Mouse (Mus musculus) limb, embryonic 14.5 days (tissue): ENCODE measurements around the gene Zc3h10. TPM values are rescaled to one million over a fixed set of nuclear protein-coding genes. Genes with fewer than 3 reads are reported as not detected.

Source experiments
- ATAC-seq: fragments of 200-750 bp; cut with Nextera tagmentation; 2 replicates; pipeline ENCODE4 v1.8.0; 2017; ENCODE audit warnings: low read depth, moderate number of reproducible peaks, moderate TSS enrichment; ENCODE audit not compliant: low FRiP score
- DNase-seq: peaks from one replicate; pipeline ENCODE4 v3.0.0-alpha.2; 2015; ENCODE audit warnings: low spot score
- H3K27ac ChIP-seq: fragments of 300-500 bp; sonication (generic); replicated peaks from 2 replicates; pipeline ENCODE4 v1.5.1; 2014; ENCODE audit warnings: low read depth, mild to moderate bottlenecking, low read length, moderate library complexity, mixed read lengths
- H3K27me3 ChIP-seq: fragments of 300-500 bp; sonication (generic); 2 replicates; pipeline ENCODE4 v1.6.1; 2014; ENCODE audit warnings: low read length, mixed read lengths; ENCODE audit not compliant: control insufficient read depth, insufficient read depth
- H3K36me3 ChIP-seq: fragments of 300-500 bp; sonication (generic); 2 replicates; pipeline ENCODE4 v1.6.1; 2014; ENCODE audit warnings: mild to moderate bottlenecking, low read length, moderate library complexity, mixed read lengths; ENCODE audit not compliant: control insufficient read depth, insufficient read depth
- H3K4me1 ChIP-seq: fragments of 300-500 bp; sonication (generic); 2 replicates; pipeline ENCODE4 v1.6.1; 2014; ENCODE audit warnings: antibody characterized with exemption, low read length, mixed read lengths; ENCODE audit not compliant: control insufficient read depth, insufficient read depth
- H3K4me2 ChIP-seq: fragments of 300-500 bp; sonication (generic); replicated peaks from 2 replicates; pipeline ENCODE4 v1.6.1; 2014; ENCODE audit warnings: low read depth, mild to moderate bottlenecking, low read length, moderate library complexity; ENCODE audit not compliant: severe bottlenecking
- H3K4me3 ChIP-seq: fragments of 300-500 bp; sonication (generic); replicated peaks from 2 replicates; pipeline ENCODE4 v1.5.1; 2014; ENCODE audit warnings: low read length
- H3K9ac ChIP-seq: fragments of 300-500 bp; sonication (generic); 2 replicates; pipeline ENCODE4 v1.6.1; 2014; ENCODE audit warnings: mild to moderate bottlenecking, low read depth, low read length, moderate library complexity; ENCODE audit not compliant: severe bottlenecking
- H3K9me3 ChIP-seq: fragments of 300-500 bp; sonication (generic); 2 replicates; pipeline ENCODE4 v1.6.1; 2016; ENCODE audit warnings: low read length; ENCODE audit not compliant: control insufficient read depth
- POLR2A ChIP-seq: fragments of 200-500 bp; IDR thresholded peaks from 2 replicates; pipeline ENCODE4 v1.8.0; 2012; ENCODE audit warnings: inconsistent platforms, mild to moderate bottlenecking, moderate library complexity, borderline replicate concordance; ENCODE audit not compliant: insufficient read depth, insufficient read length; ENCODE audit errors: extremely low read depth
- WGBS: fragments of 180-500 bp; shearing (Covaris S2); extraction: QIAGEN DNeasy Blood & Tissue Kit; methylation state at CpG from one replicate; pipeline ENCODE4 v1.1.7; 2014; 5-methylcytosine and 5-hydroxymethylcytosine counted together
- polyA plus RNA-seq, 2 experiments: library from polyadenylated mRNA; depleted of rRNA in 1 of 2; stranded (reverse) in 1 of 2; unstranded in 1 of 2; fragments of >200 nt; fragmentation: Nextera tagmentation in 1 of 2; extraction: Ambion mirVana in 1 of 2; gene quantifications; 2 replicates each; pipeline versions ENCODE4 v1.2.1 to v1.2.3; 2012 to 2014

Gene Zc3h10
- polyA plus RNA-seq, 2 experiments = 14.5 to 15.2 TPM

GRCm38 (mm10) chr10:128545570-128545898 lies 2.0 kb downstream of the Zc3h10 start:
- H3K4me2 ChIP-seq = no peak overlapping the region
- no peak for DNase-seq
- 88% methylated on average over 3 of the region's 3 CpGs for WGBS

GRCm38 (mm10) chr10:128544674-128545569 lies 2.7 kb downstream of the Zc3h10 start:
- Histone ChIP-seq H3K27ac (no peak overlapping the region), H3K4me2 (no peak overlapping the region), H3K36me3 (peaks cover 40% of the 10 kb centered on the region), H3K27me3 (no peaks in the 10 kb centered on the region), H3K9me3 (no peaks in the 10 kb centered on the region), H3K4me3 (no peak overlapping the region), H3K9ac (no peak overlapping the region), H3K4me1 (peaks cover 6% of the 10 kb centered on the region; the same call in 1 of the 2 replicates)
- ATAC-seq = no peak
- no peak for DNase-seq
- no peak for TF ChIP-seq POLR2A
- 93% methylated on average over 37 of the region's 37 CpGs for WGBS

More at GRCm38 (mm10) chr10:128545570-128545898, 2.0 kb downstream of the Zc3h10 start:
- no peak for TF ChIP-seq POLR2A
- no peak overlapping the region for H3K27ac ChIP-seq
- no peaks in the 10 kb centered on the region for H3K9me3 ChIP-seq
- H3K27me3 ChIP-seq = no peaks in the 10 kb centered on the region
- no peak overlapping the region for H3K4me3 ChIP-seq
- no peak overlapping the region for H3K9ac ChIP-seq
- ATAC-seq = no peak
- peaks cover 40% of the 10 kb centered on the region for H3K36me3 ChIP-seq
- peaks cover 6% of the 10 kb centered on the region; the same call in 1 of the 2 replicates for H3K4me1 ChIP-seq

DNA sequence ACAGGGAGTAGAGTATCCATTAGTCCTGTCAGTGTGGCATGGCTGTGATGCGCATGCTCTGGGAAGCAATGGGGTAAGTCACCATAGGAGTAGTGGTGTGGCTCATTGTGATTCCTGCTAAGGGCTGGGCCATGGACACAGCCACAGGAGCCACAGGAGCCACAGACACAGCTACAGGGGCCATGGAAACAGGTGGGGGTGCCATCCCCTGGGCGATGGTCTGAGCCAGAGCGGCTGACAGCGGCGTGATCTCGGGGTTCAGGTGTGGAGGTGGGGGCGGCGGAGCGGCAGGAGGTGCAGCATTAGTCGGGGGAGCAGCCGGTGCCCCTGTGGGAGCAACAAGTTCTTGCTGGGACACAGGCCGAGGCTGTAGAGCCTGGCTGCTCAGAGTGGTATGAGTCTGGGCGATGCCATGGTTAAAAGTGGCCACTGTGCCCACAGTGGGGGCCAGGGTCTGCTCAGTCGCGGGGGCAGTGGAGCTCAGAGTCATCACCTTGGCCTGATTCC lies 3.4 kb downstream of the Zc3h10 start:
- Histone ChIP-seq H3K27ac (no peak overlapping the region), H3K9ac (no peak overlapping the region), H3K36me3 (peaks cover 40% of the 10 kb centered on the region), H3K4me2 (no peak overlapping the region), H3K27me3 (no peaks in the 10 kb centered on the region), H3K9me3 (no peaks in the 10 kb centered on the region), H3K4me3 (no peak overlapping the region), H3K4me1 (peaks cover 6% of the 10 kb centered on the region; the same call in 1 of the 2 replicates)
- no peak for DNase-seq
- WGBS = 95% methylated on average over 15 of the region's 15 CpGs
- ATAC-seq = no peak
- TF ChIP-seq POLR2A = no peak

GRCm38 (mm10) chr10:128543100-128543499 lies 4.5 kb downstream of the Zc3h10 start:
- no peak for ATAC-seq
- 78% methylated on average over 2 of the region's 2 CpGs for WGBS
- Histone ChIP-seq H3K27ac (no peak overlapping the region), H3K36me3 (peaks cover 40% of the 10 kb centered on the region), H3K27me3 (no peaks in the 10 kb centered on the region), H3K4me3 (no peak overlapping the region), H3K4me2 (no peak overlapping the region), H3K9ac (no peak overlapping the region), H3K9me3 (no peaks in the 10 kb centered on the region), H3K4me1 (peaks cover 6% of the 10 kb centered on the region; the same call in 1 of the 2 replicates)
- DNase-seq = no peak
- no peak for TF ChIP-seq POLR2A

GRCm38 (mm10) chr10:128538340-128538870 lies 9.2 kb downstream of the Zc3h10 start:
- no peak overlapping the region for H3K27ac ChIP-seq
- ATAC-seq (no peak), DNase-seq (no peak)
- no peak overlapping the region for H3K4me3 ChIP-seq
- H3K36me3 ChIP-seq = peaks cover 18% of the 10 kb centered on the region
- no peak overlapping the region for H3K9ac ChIP-seq
- no peak for TF ChIP-seq POLR2A
- 93% methylated on average over 1 of the region's 1 CpGs for WGBS
- no peaks in the 10 kb centered on the region for H3K9me3 ChIP-seq
- H3K4me1 ChIP-seq = 0 out of 2 replicates have a peak, but pooled peaks cover 3% of the 10 kb centered on the region
- H3K27me3 ChIP-seq = no peaks in the 10 kb centered on the region
- no peak overlapping the region for H3K4me2 ChIP-seq
